Mouse (Mus musculus) ES-CJ7 (cell line): ENCODE data around the gene Socs7.

Source experiments
- DNase-seq: peaks from one replicate; pipeline ENCODE4 v3.0.0; 2011; ENCODE audit warnings: low read depth, low spot score

The Socs7 gene

DNA sequence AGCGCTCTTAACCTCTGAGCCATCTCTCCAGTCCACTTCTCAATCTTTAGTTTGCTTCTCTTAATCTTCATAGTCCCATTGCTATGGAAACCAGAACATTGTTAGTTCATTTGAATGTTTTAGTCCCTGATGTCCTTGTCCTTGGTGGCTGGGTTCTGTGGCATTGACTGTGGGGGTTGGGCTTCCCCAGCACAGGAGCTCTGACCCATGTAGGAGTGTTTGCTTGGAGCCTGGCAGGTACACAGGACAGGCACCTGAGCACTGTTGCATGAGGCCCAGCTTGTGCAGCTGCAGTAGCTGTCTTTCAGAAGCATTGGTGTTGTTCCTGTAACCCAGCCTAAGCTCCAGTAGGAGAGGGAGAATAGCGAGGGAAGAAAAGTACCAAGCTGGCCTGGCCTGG lies 25.5 kb downstream of the Socs7 start:
- no peak for DNase-seq

DNA sequence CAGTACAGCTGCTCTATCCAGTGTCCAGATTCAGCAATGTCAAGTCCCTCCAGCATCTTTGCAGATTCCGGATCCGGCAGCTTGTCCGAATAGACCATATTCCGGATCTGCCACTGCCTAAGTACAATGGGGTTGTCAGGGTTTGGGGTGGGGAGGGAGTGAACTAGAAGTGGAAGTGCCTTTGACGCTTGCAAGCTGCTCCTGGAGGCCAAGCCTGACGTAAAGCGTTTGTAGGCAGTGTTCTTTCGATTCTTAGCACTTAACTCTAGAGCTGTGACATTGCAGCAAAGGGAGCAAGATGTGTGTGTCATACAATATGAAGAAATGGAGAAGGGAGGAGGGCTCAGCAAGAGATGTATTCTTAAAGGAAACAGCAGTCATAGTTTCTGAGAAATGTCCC lies 26.8 kb downstream of the Socs7 start:
- DNase-seq: no peak

DNA sequence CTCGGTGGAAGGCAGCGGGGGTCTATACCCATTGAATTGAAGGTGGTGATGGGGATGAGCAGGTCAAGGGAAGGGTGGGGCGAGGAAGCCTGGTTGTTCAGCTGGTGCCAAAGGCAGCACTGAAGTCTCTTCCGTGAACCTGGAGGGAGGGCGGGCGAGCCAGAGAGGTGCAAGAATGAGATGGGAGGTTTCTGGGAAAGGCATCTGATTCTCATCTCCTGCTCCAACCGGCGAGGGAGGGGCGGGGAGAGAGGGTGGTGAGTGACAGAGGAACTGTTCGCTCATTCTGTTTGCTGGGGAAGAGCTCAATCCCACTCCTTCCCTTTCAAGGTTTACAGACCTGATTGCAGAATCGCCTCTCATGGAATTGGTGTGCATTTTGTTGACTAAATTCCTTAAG lies 31.3 kb downstream of the Socs7 start:
- peak; percentile 88 for DNase-seq

DNA sequence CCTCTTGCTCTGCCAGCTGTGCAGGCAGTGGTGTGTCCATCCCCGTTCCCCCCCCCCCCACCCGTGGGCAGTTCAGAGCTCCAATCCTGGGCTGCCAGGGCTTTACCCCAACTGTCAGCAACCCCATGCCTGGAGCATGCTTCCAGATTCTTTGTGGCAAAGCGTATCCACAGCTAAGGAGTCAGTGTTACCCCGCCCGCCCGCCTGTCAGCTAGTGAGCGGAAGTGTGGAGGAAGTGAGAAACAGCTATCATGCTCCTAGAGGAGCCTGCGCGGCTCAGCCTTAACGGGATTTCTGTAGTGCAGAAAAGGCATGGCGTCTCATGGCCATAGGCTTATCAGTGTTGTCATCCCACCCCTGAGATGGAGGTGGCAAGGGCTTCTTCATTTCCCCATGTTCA lies 31.8 kb downstream of the Socs7 start:
- DNase-seq: no peak

DNA sequence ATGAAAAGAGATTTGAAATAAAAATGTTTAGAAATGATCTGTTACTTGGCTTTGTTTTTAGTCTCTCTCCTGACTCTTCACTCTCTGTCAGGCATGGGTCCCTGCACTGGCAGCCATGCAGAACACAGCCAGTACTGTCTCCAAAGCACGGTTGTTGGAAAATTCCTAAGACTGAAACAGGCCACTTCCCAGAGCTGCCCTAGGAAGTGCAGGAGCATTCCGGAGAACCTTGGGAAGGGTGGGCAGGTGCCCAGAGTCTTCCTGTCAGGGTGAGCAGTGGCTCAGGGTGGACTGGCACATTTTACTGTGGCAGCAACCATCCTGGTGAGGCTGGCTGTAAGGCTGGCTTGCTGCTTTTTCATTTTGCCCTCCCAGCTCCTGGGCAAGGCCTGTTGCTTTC lies 36.2 kb downstream of the Socs7 start:
- no peak for DNase-seq

DNA sequence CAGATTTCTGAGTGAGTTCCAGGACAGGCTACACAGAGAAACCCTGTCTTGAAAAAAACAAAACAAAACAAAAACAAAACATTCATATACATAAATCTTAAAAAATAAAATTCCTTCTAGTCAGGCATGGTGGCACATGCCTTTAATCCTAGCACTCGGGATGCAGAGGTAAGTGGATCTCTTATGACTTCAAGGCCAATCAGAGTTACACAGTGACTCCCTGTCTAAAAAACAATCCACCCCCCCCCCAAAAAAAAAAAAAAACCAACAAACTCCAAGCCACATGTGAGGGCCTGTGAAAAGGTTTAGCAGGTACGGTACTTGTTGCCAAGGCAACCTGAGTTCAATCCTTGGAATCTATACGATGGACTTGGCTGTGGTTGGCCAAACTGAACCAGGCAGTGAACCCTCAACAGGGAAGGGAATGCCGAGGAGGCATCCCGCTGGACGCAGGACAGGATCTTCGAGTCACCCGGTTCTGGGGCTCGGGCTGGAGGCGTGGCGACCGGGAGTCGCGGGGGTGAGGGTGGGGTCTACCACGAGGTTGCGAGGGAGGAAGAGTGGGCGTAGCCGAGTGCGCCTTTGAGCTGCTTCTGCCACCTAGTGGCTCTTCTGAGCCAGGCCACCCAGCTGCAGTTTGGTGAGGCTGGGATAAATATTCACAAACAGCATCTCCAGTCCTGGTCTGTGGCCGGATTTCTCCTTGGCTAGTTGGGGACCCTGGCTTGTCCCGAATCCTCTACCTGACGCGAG lies 37.8 kb downstream of the Socs7 start:
- DNase-seq: peak; percentile 94

DNA sequence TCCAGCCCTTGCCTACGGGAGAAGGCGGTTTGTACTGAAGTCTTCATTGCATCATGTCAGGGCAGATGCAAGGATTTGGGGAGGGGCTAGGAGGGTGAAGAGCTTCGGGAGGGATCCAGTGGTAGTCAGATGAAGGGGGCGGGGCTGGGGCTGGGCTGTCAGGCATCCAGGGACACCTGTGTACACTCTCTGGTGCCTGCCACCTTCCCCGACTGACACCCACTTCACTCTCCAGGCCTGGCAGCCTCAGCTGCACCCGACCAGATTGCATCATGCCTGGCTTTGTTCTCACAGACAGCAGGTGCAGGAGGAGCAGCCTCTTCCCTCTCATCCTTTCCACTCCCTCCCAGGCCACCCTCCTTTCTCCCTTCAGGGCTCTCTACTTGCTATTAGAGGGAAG lies 38.7 kb downstream of the Socs7 start:
- peak; percentile 74 for DNase-seq

DNA sequence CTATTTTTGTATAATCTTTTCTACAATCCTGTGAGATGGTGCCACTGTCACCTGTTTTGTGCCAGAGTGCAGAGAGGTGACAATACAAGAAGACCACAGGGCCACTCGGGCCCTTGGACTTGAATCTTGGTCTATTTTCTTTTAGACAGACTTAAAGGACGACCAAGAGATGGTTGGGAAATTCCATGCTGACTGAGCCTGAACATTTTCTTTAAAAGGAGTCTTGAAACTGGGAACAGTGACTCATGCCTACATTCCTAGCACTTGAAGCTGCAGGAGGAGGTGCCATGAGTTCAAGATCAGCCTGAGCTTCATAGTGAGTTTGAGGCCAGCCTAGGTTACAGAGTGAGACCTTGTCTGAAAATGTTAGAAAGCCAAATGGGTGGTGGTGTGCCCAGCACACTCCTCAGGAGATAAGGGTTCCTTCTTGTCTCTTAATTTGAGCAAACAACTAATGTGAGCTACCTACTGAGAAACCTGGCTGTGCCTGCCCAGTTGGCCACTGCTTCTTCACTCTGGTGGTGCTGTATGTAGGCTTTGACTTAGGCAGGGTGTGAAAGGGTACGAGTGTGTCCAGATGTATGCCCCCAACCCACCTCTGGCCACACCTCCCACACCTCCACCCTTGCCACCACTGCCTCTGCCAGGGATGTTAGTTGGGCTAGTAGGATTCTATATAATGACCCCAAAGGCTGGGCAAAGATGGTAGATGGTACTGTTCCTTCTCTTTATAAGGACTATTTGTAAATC lies 39.5 kb downstream of the Socs7 start:
- no peak for DNase-seq

DNA sequence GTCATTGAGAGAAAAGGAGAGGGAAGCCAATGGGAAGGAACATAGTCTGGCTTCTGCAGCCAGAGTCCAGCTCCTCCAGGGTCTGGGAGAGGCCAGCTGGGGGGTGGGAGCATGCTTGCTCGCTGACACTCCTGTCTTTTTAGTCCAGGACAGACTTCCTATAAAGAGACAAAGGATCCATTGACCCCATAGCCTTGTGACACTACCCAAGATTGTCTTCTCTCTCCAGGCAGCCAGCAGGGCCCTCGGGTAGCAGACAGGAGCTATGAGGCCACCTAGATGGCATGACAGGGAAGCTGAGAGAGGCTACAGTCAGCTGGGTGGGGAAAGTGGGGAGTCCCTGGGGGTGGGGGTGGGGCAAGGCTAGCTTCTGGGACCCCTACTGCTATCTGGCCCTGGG lies 40.4 kb downstream of the Socs7 start:
- DNase-seq: no peak

DNA sequence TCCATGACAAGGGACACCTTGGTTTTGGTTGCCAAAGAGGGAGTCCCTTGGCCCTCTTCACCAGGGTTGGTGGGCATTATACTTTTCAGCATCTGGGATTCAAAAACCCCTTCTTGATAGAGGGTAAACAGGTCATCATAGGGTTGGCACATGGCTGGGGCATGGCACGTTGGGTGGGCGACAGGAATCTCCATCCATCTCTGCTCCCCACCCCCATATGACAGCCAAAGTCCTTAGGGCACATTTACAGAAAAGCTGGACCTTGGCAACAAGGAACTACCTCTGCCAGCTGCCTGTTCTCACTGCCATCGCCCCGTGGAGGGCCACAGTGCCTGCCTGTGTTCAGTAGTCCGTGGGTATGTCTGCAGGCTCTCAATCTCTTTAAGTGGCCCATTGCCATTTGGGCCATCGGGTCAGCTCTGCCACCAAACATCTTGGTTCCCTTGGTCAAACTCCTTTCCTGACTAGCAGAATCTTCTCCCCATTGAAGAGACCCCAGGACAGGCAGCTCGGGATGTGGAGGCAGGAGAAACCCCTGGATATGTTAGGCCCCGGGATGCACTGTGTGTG lies 41.3 kb downstream of the Socs7 start:
- no peak for DNase-seq

DNA sequence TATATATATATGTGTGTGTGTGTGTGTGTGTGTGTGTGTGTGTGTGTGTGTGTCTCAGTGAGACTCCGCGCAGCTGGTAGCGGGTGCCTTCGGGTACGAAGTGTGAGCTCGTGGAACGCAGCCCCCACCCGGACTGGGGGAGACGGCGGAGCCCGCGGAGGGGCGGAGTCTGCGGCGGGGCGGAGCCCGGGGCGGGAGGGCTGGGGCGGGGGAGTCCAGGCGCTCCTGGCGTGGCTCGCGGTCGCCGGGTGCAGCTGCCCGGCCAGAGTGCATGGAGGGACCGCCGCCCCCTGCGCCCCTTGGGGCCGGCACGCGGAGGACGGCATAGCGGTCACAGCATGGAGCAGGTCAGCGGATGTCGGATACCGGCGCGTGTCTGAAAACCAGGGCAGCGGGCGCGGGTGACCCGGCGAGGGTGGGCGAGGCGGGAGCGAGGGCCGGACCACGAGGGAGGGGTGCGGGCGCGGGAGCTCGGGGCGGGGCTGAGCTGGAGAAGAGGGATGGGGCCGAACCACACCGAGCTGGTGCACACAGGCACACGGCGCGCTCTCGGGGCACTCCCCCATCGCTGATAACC lies 41.9 kb downstream of the Socs7 start:
- DNase-seq: peak; percentile 56

DNA sequence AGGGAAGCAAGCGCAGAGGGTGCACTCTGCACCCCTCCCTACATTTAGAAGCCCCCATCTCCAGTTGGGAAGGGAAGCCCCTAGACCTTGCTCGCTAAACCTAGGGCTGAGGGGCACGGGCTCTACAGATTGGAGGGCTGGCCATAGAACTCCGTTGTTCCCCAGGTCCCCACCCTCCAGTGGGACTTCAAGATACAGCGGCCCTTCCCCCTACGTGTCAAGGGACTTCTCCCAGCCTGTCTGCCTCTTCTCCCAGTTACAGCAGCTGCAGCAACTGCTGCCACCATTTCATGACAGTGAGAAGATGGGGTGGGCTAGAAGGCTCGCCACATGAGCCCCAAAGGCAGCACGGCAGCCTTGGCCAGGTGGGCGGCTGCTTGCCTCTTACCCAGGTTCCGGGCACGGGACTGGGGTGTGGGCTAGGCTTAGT lies 42.4 kb downstream of the Socs7 start:
- DNase-seq: peak; percentile 34

DNA sequence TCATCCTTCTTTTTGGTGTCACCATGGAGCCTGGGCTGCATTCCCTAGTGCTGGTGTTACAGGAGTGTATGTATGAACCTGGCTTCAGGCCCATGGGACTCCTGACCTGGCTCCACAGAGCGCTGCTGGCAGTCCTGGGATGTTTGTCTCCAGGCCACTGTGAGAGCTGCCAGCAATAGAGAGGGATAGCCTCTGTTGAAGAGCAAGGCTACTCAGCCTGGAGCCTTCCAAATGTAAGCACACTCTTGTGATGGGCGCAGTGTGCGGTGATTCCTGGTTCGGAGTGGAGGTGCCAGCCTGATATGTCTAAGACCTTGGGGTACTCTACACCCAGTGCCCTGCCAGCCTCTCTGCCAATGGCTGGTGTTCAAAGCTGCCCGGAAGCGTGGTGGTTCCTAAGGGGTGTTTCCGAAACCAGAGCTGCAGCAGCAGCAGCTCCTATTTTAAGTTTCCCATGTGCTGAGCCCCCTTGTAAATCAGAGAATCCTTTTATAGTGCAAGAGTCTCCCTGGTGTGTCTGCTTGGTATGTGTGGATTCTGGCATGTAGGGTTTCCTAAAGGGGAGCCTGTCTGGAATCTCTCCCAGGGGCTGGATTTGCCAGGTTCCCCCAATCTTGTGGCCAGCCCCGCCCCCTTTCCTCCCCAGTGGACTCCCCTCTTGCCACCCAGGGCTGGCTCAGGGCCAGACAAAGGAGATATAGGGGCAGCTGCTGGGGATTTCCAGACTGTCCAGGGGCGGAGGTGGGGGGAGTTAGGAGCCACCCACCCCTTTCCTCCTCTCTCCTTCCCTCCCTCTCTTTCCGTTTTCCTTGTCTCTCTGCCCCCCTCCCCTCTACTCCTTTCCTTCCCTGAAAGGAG lies 44.0 kb downstream of the Socs7 start:
- peak; percentile 7 for DNase-seq

DNA sequence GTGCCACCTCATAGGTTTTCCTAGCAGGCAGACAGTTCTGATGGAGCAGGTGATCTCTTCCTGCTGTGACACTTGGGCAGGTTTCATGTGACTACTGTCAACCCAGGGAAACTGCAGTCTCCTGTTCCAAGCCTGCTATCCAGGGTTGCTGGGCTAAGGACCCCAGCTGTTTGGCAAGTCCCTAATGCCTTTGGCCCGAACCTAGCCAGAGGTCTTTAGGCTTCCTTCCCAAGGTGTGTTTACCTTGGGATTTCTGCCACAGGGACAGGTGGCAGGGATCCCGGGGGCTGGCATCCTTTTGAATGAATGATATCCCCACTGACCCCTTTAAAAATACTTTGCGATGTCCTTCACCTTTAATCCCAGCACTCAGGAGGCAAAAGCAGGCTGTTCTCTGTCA lies 45.1 kb downstream of the Socs7 start:
- peak; percentile 9 for DNase-seq

DNA sequence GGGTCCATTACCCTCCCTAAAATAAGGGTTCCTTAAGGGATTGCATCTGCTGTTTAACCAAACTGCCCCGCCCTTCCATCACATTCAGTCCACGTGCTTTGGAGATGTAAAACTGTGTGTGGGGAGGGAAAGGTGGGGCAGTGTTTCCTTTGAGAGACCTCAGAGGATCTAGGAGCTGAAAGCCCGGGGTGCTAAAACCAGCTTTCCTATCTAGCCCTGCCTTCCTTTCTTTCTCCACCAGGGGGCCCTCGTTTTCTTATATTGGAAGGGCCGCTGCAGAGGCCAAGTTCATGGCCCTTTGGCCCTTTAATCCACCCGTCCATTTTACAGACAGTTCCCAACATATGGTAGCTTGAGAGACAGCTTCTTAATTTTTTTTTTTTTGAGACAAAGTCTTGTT lies 45.8 kb downstream of the Socs7 start:
- peak; percentile 94 for DNase-seq

DNA sequence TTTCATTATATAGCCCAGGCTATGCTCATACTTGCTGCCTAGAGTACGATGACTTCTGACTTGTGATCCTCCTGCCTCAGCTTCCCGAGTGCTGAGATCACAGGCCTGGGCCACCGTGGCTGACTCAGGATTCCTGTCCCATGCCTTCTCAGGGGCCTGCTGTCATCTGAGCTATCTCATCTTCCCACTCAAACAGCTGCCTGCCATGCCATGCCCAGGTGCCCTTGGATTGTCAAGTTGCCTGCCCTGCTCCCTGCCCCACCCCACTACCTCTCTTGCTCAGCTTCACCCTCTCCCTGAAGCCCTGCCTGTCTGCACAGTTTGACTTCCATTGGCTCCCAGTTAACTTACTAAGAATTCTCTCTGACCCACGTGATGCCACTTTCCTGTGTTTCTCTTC lies 48.6 kb downstream of the Socs7 start:
- DNase-seq: peak; percentile 28

DNA sequence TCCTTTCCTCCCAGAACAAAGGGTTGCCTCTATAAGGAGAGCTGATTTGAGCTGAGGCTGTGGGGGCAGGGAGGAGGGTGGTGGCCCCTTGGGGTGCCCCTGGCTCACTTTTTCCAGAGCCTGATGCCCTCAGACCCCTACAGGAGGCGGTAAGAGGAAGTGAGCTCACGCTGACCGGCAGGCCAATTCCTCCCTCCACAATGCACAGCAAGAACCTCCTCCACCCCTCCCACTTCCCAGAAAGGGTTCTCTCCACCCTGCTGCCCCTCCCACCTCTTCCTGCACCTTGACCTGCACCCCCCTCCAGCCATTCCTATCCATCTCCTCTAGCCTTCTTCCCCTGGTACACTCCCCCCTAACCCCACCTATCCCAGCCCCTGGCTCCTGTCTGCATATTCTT lies 49.8 kb downstream of the Socs7 start:
- peak; percentile 98 for DNase-seq

DNA sequence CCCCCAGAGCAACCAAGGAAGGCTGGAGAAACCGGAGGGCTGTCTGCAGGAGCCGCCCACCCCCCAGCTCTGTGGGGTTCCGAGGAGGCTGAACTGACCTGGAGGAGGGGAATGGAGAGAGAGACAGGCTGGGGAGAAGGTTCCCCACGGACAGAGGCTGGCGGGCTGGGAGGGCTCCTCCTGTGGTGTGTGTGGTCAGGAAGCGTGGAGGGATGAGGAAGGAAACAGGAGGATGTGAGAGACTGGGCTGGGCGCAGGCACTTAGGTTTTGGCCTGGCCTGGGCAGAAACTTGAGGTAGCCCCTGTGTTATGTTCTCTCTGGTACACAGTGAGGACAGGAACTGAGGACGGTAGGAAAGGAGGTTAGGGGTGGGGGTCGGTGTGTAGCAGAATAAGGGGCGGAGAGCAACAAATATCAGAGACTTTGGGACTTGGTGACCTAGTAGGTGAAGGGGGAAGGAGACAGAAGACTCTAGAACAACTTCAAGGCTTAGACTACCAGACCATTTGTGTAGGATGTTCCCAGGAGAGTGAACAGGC lies 50.5 kb downstream of the Socs7 start:
- DNase-seq: peak; percentile 72

DNA sequence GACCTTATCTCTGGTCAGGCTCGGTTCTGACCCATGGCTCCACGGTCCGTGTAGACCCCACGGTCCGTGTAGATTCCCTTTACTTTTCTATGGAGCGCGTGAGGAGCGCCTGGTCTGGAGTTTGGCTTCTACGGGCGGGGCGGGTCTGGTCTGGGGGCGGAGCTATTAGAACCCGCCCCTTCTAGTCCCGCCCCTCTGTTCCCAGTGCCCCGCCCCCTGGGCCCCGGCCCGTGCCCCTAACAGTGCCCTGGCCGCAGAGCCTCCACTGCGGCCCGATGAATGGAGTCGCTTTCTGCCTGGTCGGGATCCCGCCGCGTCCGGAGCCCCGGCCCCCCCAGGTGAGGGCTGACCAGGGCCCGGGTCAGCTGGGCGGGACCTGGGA lies 53.0 kb downstream of the Socs7 start, which contains the start of gene Arhgap23:
Arhgap23 (plus strand) TSS at position 204 of the 382 bp plus-strand sequence.
- DNase-seq: peak; percentile 77

DNA sequence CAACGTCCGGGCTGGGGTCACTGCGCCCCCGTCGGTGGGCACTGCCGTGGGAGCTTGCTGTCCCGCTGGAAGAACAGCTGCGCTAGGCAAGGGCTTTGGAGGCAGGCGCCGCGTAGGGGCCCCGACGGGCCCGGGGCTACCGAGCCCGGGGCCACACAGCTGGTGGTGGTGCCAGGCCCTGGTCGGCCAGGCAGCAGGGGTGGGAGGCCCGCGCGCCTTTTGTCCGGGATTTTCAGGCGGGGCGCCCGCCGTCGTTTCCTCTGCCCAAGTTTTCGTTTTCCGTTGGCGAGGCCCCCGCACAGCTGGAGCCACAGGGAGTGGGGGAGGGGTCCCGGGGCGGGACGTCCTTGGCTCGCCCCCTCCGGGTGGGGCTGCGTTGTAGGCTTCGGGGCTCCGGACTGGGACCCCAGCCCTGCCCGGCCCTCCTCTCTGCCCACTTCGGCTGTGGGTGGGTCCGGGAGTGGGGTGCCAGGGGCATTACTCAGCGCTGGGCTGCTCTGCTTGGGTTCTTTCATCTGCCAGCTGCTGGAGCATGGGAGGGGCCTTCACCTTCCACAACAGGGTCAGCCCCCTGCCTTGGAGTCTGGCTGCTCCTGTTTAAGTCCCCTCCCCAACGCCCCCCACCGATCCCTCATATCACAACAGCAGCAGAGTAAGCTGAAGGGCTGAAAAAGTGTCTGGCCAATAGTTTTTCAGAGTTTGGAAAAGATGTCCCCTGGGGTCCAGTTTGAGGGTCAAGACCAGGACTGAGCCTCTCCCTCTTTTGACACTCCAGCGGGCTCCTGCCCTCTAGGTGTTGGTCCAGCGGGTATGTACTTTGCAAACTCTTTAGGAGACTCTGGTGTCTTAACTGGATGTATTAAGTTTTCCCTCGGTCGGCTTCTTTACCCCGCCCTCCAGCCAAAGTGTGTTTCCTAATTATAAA lies 53.6 kb downstream of the Socs7 start:
- DNase-seq: peak; percentile 90
